Mouse (Mus musculus) lung, adult 2 months (tissue): ENCODE data around the gene 1700057G04Rik.

Experiments
- CTCF ChIP-seq: fragments of 200-500 bp; IDR thresholded peaks from 2 replicates; pipeline ENCODE4 v1.5.1; 2011; ENCODE audit warnings: mild to moderate bottlenecking, low read length, control low read depth; ENCODE audit not compliant: insufficient read depth
- POLR2A ChIP-seq: fragments of 200-500 bp; IDR thresholded peaks from 2 replicates; pipeline ENCODE4 v1.6.1; 2011; ENCODE audit warnings: low read depth, mild to moderate bottlenecking, control low read depth, low read length, borderline replicate concordance; ENCODE audit errors: extremely low read depth

DNA sequence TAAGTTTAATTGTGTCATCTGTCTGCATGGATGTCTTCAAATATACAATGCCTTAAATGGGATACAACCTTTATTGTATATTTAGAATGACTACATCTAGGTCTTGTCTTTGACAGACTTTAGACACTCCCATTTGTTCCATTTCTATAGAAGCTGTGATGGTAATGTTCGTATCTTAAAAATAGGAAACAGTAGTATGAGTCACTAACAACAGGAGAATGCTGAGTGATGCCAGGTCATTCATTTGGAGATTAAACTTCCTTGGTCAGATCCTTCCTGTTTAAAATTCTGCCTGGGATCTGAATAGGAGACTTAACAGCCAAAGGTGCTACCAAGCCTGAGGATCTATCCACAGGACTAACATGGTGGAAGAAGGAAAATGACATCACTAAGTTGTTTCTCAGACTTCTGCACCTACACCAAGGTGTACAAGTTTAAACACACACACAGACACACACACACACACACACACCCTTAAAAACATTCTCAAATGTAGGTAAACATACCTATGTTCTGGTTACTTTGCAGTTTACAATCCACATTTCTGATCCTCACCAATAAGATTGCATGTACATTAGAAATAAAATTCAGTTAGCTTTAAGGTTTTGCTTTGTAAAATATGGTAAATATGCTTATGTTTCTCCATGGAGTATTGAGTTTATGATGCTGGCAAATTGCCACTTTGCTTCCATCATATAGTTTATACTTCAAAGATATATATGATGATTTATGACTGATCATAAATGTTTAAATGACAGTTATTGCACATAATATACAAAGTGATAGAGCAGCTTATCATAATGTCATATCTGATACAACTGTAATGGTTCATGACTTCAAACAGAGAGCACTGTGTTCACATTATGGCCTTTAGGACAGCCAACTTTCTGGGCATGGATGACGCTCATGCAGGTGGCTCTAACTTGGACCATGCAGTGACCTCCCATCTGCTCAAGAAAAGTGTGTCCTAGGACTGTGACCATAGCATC lies 15.3 kb upstream of the 1700057G04Rik start:
- TF ChIP-seq CTCF (no peak), POLR2A (no peak)
